In genomic region chr19:23316851-23317250, GRCm38 (mm10) we compare ENCODE assay signal across 25 mouse cellular contexts. TPM values are rescaled to one million over a fixed set of nuclear protein-coding genes. Genes with fewer than 3 reads are reported as not detected.
DNase-seq lines count a peak whose midpoint lies in the region; ATAC-seq lines count a peak whose summit lies in the region.
"Had no signal": no experiment of that assay in that cellular context is flagged by ENCODE, and none has a peak within 500 bp of the region (broad histone marks: within the 10 kb centered on the region; RNA-seq: fewer than 3 reads in every experiment).

No protein-coding gene starts in this region.

- no peak overlapping the region for H3K9ac ChIP-seq in hindbrain, embryonic 13.5 days
- no peak overlapping the region for H3K9ac ChIP-seq in hindbrain, embryonic 11.5 days (ENCODE audit: low read depth, low read length)
- no peak overlapping the region for H3K9ac ChIP-seq in neural tube, embryonic 15.5 days (replicated peaks)
- H3K9ac ChIP-seq: embryonic facial prominence, embryonic 13.5 days; forebrain, embryonic 13.5 days; heart, embryonic 13.5 days; hindbrain, embryonic 12.5 days; intestine, embryonic 15.5 days had no signal

- no peak overlapping the region for H3K4me2 ChIP-seq in hindbrain, embryonic 13.5 days
- no peak overlapping the region for H3K4me2 ChIP-seq in hindbrain, embryonic 11.5 days (replicated peaks; ENCODE audit: low read depth, low read length)
- no peak overlapping the region for H3K4me2 ChIP-seq in neural tube, embryonic 15.5 days
- H3K4me2 ChIP-seq: embryonic facial prominence, embryonic 13.5 days; forebrain, embryonic 13.5 days; heart, embryonic 13.5 days; hindbrain, embryonic 12.5 days; intestine, embryonic 15.5 days had no signal

- 86% methylated on average over 5 of the region's 5 CpGs for WGBS in hindbrain, embryonic 13.5 days
- WGBS in hindbrain, embryonic 11.5 days = 92% methylated on average over 5 of the region's 5 CpGs
- WGBS in neural tube, embryonic 15.5 days = 62% methylated on average over 5 of the region's 5 CpGs

- H3K27me3 ChIP-seq in hindbrain, embryonic 13.5 days = no peaks in the 10 kb centered on the region
- no peaks in the 10 kb centered on the region for H3K27me3 ChIP-seq in hindbrain, embryonic 11.5 days (ENCODE audit: control insufficient read depth, insufficient read depth, low read length)
- no peaks in the 10 kb centered on the region for H3K27me3 ChIP-seq in neural tube, embryonic 15.5 days (replicated peaks)
- H3K27me3 ChIP-seq: embryonic facial prominence, embryonic 13.5 days; forebrain, embryonic 13.5 days; heart, embryonic 13.5 days; hindbrain, embryonic 12.5 days; intestine, embryonic 15.5 days had no signal

- H3K9me3 ChIP-seq in hindbrain, embryonic 13.5 days = no peaks in the 10 kb centered on the region
- no peaks in the 10 kb centered on the region for H3K9me3 ChIP-seq in hindbrain, embryonic 11.5 days (ENCODE audit: control insufficient read depth, low read length)
- H3K9me3 ChIP-seq in neural tube, embryonic 15.5 days (replicated peaks) = no peaks in the 10 kb centered on the region
- H3K9me3 ChIP-seq: embryonic facial prominence, embryonic 10.5 days; embryonic facial prominence, embryonic 13.5 days; forebrain, embryonic 13.5 days; heart, embryonic 10.5 days; heart, embryonic 13.5 days; hindbrain, embryonic 12.5 days; intestine, embryonic 15.5 days had no signal

- no peak for ATAC-seq in cerebellum, adult (ENCODE audit: insufficient number of reproducible peaks, low FRiP score, low TSS enrichment)
- ATAC-seq in hindbrain, embryonic 13.5 days (ENCODE audit: low FRiP score) = no peak
- ATAC-seq in hindbrain, embryonic 11.5 days (ENCODE audit: low FRiP score) = no peak
- ATAC-seq in neural tube, embryonic 15.5 days (ENCODE audit: low FRiP score) = 0 out of 2 replicates have a peak, but pooled peaks have one; percentile 3
- ATAC-seq: CD4-positive, CD25-positive, alpha-beta regulatory T cell, adult 4 months; forebrain, embryonic 13.5 days; forebrain, embryonic 16.5 days; intestine, embryonic 15.5 days had no signal

- H3K4me1 ChIP-seq in hindbrain, embryonic 13.5 days (replicated peaks) = peaks cover 9% of the 10 kb centered on the region
- no peaks in the 10 kb centered on the region for H3K4me1 ChIP-seq in hindbrain, embryonic 11.5 days (replicated peaks; ENCODE audit: control insufficient read depth, insufficient read depth, low read length)
- H3K4me1 ChIP-seq in neural tube, embryonic 15.5 days = peaks cover 6% of the 10 kb centered on the region
- H3K4me1 ChIP-seq: embryonic facial prominence, embryonic 10.5 days; embryonic facial prominence, embryonic 13.5 days; forebrain, embryonic 13.5 days; heart, embryonic 10.5 days; heart, embryonic 13.5 days; hindbrain, embryonic 12.5 days; intestine, embryonic 15.5 days had no signal

- DNase-seq in cerebellum, postnatal 14 days = peak; percentile 14 to 33
- no peak for DNase-seq in hindbrain, embryonic 11.5 days (ENCODE audit: low spot score)
- DNase-seq in neural tube, embryonic 10.5 days (ENCODE audit: extremely low spot score, low spot score) = no peak
- DNase-seq: adrenal gland, adult 2 months; adrenal gland, postnatal 14 days; embryo, embryonic 11 days; gastrocnemius, postnatal 10 days; gastrocnemius, postnatal 36 days; heart, adult 2 months; heart, postnatal 14 days; heart, postnatal 4 days; kidney, adult 11 months had no signal

- 0 out of 2 replicates have a peak overlapping the region, but pooled peaks have one; percentile 23 for H3K27ac ChIP-seq in hindbrain, embryonic 13.5 days
- no peak overlapping the region for H3K27ac ChIP-seq in hindbrain, embryonic 11.5 days (ENCODE audit: low read depth, low read length)
- no peak overlapping the region for H3K27ac ChIP-seq in neural tube, embryonic 15.5 days (replicated peaks)
- H3K27ac ChIP-seq: embryonic facial prominence, embryonic 10.5 days; embryonic facial prominence, embryonic 13.5 days; forebrain, embryonic 13.5 days; heart, adult 2 months; heart, embryonic 10.5 days; heart, embryonic 13.5 days; intestine, embryonic 15.5 days had no signal

- no peaks in the 10 kb centered on the region for H3K36me3 ChIP-seq in hindbrain, embryonic 13.5 days
- no peaks in the 10 kb centered on the region for H3K36me3 ChIP-seq in hindbrain, embryonic 11.5 days (ENCODE audit: control insufficient read depth, insufficient read depth, low read length)
- no peaks in the 10 kb centered on the region for H3K36me3 ChIP-seq in neural tube, embryonic 15.5 days
- H3K36me3 ChIP-seq: embryonic facial prominence, embryonic 10.5 days; embryonic facial prominence, embryonic 13.5 days; heart, embryonic 10.5 days; heart, embryonic 13.5 days; hindbrain, embryonic 12.5 days; intestine, embryonic 15.5 days had no signal

- no peak overlapping the region for H3K4me3 ChIP-seq in hindbrain, embryonic 13.5 days
- H3K4me3 ChIP-seq in hindbrain, embryonic 11.5 days (ENCODE audit: low read depth, low read length) = no peak overlapping the region
- no peak overlapping the region for H3K4me3 ChIP-seq in neural tube, embryonic 15.5 days (replicated peaks)
- H3K4me3 ChIP-seq: embryonic facial prominence, embryonic 10.5 days; embryonic facial prominence, embryonic 13.5 days; erythroblast, embryonic 14.5 days; forebrain, embryonic 13.5 days; heart, adult 2 months; heart, embryonic 10.5 days; heart, embryonic 13.5 days; hindbrain, embryonic 12.5 days; intestine, embryonic 15.5 days had no signal

RNA-seq across cellular contexts. Expression of gene Smc5, which starts 43.2 kb away (rescaled TPM):
- 29.0 and 29.3 TPM in 2 replicates for polyA plus RNA-seq in hindbrain, embryonic 13.5 days (2015; fragmentation: Nextera tagmentation; extraction: Ambion mirVana)
- 53.6 and 57.4 TPM in 2 replicates for polyA plus RNA-seq in hindbrain, embryonic 11.5 days (2014; fragmentation: Nextera tagmentation; extraction: Ambion mirVana)
- polyA plus RNA-seq in neural tube, embryonic 15.5 days (2015; fragmentation: Nextera tagmentation; extraction: Ambion mirVana) = 24.6 and 27.5 TPM in 2 replicates

Comparison
In these comparisons a context has a peak if more than half of its experiments do, and no peak if none do; other contexts are left out.
1. DNase-seq: peak in cerebellum, postnatal 14 days (2 of 2); none in hindbrain, embryonic 11.5 days (single experiment) and neural tube, embryonic 10.5 days (single experiment).